ENCODE assay signal across 12 mouse cellular contexts in the genomic region with DNA sequence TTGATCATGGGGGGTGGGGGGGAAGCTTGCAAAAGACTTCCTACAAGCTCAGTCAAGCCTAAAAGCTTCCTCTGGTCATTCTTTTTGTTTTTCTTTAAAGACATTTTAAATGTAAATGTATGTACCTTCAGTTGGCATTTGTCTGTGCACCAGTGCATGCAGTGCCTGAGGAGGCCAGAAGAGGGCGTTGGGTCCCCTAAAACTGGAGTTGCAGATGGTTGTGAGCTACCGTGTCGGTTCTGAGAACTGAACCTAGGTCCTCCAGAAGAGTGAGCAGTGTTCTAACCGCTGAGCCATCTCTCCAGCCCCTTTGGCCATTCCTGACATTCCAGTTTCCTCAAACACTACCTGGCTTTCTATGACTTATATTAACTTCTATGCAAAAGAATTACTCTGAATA. TPM values are rescaled to one million over a fixed set of nuclear protein-coding genes. Genes with fewer than 3 reads are reported as not detected.
A peak's percentile ranks its signal among the peaks of the same experiment; 100 is the strongest.
DNase-seq lines count a peak whose midpoint lies in the region; ATAC-seq and TF ChIP-seq lines count a peak whose summit lies in the region.
"Had no signal": no experiment of that assay in that cellular context is flagged by ENCODE, and none has a peak within 500 bp of the region (broad histone marks: within the 10 kb centered on the region; RNA-seq: fewer than 3 reads in every experiment).

No protein-coding gene starts in this region.

- no peak overlapping the region for H3K27ac ChIP-seq in lung, postnatal 0 days (ENCODE audit: low read length)
- H3K27ac ChIP-seq: embryonic facial prominence, embryonic 15.5 days; hindbrain, embryonic 12.5 days; liver, embryonic 15.5 days had no signal

- TF ChIP-seq CTCF in lung, postnatal 0 days (IDR thresholded peaks at IDR 0.05), result peak; percentile 54
- TF ChIP-seq CTCF in Patski (IDR thresholded peaks at IDR 0.05), result peak; percentile 56

- in situ Hi-C loops in Patski (cut with MboI; ENCODE audit: low pct_unique_long_range_greater_than_20kb), result no loop called here

- H3K4me1 ChIP-seq in lung, postnatal 0 days (ENCODE audit: insufficient read depth, low read depth, low read length), result peaks cover 6% of the 10 kb centered on the region; the same call in 1 of the 2 replicates
- H3K4me1 ChIP-seq: liver, embryonic 15.5 days had no signal

- WGBS in lung, postnatal 0 days, result 50% methylated on average over 4 of the region's 4 CpGs

- no peaks in the 10 kb centered on the region for H3K27me3 ChIP-seq in lung, postnatal 0 days (replicated peaks; ENCODE audit: insufficient read depth, low read length)
- peaks cover 4% of the 10 kb centered on the region for H3K27me3 ChIP-seq in Patski
- H3K27me3 ChIP-seq: embryonic facial prominence, embryonic 15.5 days; hindbrain, embryonic 12.5 days had no signal

- H3K4me3 ChIP-seq in lung, postnatal 0 days (ENCODE audit: low read depth, low read length), result no peak overlapping the region
- H3K4me3 ChIP-seq: embryonic facial prominence, embryonic 15.5 days; hindbrain, embryonic 12.5 days; liver, embryonic 15.5 days had no signal

- CTCF ChIA-PET in Patski (lab: Charles Lee), result no interaction called here

- DNase-seq in heart, adult 11 months, result peak; percentile 83
- DNase-seq in heart, postnatal 36 days, result no peak
- no peak for DNase-seq in lung, postnatal 0 days (ENCODE audit: low spot score)
- DNase-seq in lung, adult 18-20 months, result no peak
- no peak for DNase-seq in Patski (ENCODE audit: low read depth, low spot score)
- peak; percentile 40 for DNase-seq in naive thymus-derived CD4-positive, alpha-beta T cell, adult 2 months (ENCODE audit: low read depth)
- no peak for DNase-seq in urinary bladder, postnatal 25 days (ENCODE audit: low spot score)
- no peak for DNase-seq in ovary, postnatal 10 days (ENCODE audit: low spot score)

- ATAC-seq in lung, postnatal 0 days, result no peak
- ATAC-seq in Patski, result no peak

- intact Hi-C loops in heart, postnatal 36 days (cut with DNase I), result no loop called here

- no peak overlapping the region for H3K9ac ChIP-seq in lung, postnatal 0 days (replicated peaks; ENCODE audit: low read depth)
- H3K9ac ChIP-seq: embryonic facial prominence, embryonic 15.5 days; hindbrain, embryonic 12.5 days; liver, embryonic 15.5 days had no signal

- H3K36me3 ChIP-seq in lung, postnatal 0 days (ENCODE audit: insufficient read depth, low read length), result no peaks in the 10 kb centered on the region
- H3K36me3 ChIP-seq: embryonic facial prominence, embryonic 15.5 days; hindbrain, embryonic 12.5 days; liver, embryonic 15.5 days had no signal

- H3K9me3 ChIP-seq in lung, postnatal 0 days (ENCODE audit: low read length), result no peaks in the 10 kb centered on the region
- H3K9me3 ChIP-seq: embryonic facial prominence, embryonic 15.5 days; hindbrain, embryonic 12.5 days; liver, embryonic 15.5 days had no signal

- no peak overlapping the region for H3K4me2 ChIP-seq in lung, postnatal 0 days (replicated peaks; ENCODE audit: low read depth, low read length)
- H3K4me2 ChIP-seq: embryonic facial prominence, embryonic 15.5 days; hindbrain, embryonic 12.5 days; liver, embryonic 15.5 days had no signal

- TF ChIP-seq EP300 in lung, postnatal 0 days (IDR thresholded peaks at IDR 0.05), result no peak

- POLR2A ChIA-PET in Patski (lab: Charles Lee), result no interaction called here

RNA-seq across cellular contexts. Expression of gene Ubtf, which starts 20.1 kb away (rescaled TPM):
- 10 to 100 TPM; 57.2 to 60.4 TPM for total RNA-seq in heart, postnatal 36 days (2021)
- polyA plus RNA-seq in lung, postnatal 0 days (2015; fragmentation: Nextera tagmentation; extraction: Ambion mirVana), result 53.7 and 60.9 TPM in 2 replicates
- 101 TPM for polyA plus RNA-seq in Patski (2021)

RNA-seq across cellular contexts. Expression of gene Slc4a1, which starts 26.4 kb away (rescaled TPM):
- 1 to 10 TPM; 2.1 to 7.8 TPM for total RNA-seq in heart, postnatal 36 days (2021)
- polyA plus RNA-seq in lung, postnatal 0 days (2015; fragmentation: Nextera tagmentation; extraction: Ambion mirVana), result 9.7 and 9.8 TPM in 2 replicates
- not detected for polyA plus RNA-seq in Patski (2021)

RNA-seq across cellular contexts. Expression of gene Atxn7l3, which starts 43.2 kb away (rescaled TPM):
- total RNA-seq in heart, postnatal 36 days (2021), result 10 to 100 TPM; 22.9 to 24.2 TPM
- polyA plus RNA-seq in lung, postnatal 0 days (2015; fragmentation: Nextera tagmentation; extraction: Ambion mirVana), result 9.6 and 10.2 TPM in 2 replicates
- polyA plus RNA-seq in Patski (2021), result 53.4 TPM

RNA-seq across cellular contexts. Expression of gene Rundc3a, which starts 53.6 kb away (rescaled TPM):
- total RNA-seq in heart, postnatal 36 days (2021), result under 1 TPM in 1 of 2 experiments, not detected in 1; 0.19 TPM
- polyA plus RNA-seq in lung, postnatal 0 days (2015; fragmentation: Nextera tagmentation; extraction: Ambion mirVana), result 1.7 and 1.9 TPM in 2 replicates
- 12.1 TPM for polyA plus RNA-seq in Patski (2021)
- total RNA-seq: monocyte, adult 5-6 weeks had no signal

RNA-seq across cellular contexts. Expression of gene Tmub2, which starts 54.9 kb away (rescaled TPM):
- 10 to 100 TPM; 25.2 to 26.7 TPM for total RNA-seq in heart, postnatal 36 days (2021)
- polyA plus RNA-seq in lung, postnatal 0 days (2015; fragmentation: Nextera tagmentation; extraction: Ambion mirVana), result 46.1 and 47.4 TPM in 2 replicates
- polyA plus RNA-seq in Patski (2021), result 60.5 TPM

Comparison
In these comparisons a context has a peak if more than half of its experiments do, and no peak if none do; other contexts are left out.
1. DNase-seq: peak in heart, adult 11 months (single experiment) and naive thymus-derived CD4-positive, alpha-beta T cell, adult 2 months (single experiment); none in heart, postnatal 36 days (0 of 2), lung, postnatal 0 days (single experiment), lung, adult 18-20 months (0 of 2), Patski (single experiment), urinary bladder, postnatal 25 days (single experiment) and ovary, postnatal 10 days (single experiment).
2. RNA of gene Slc4a1, which starts 26.4 kb away (polyA plus RNA-seq): 9.7 to 9.8 TPM in lung, postnatal 0 days; not detected in Patski (single experiment); every median in the first group is over 10 times any median in the second.